Mouse (Mus musculus): ENCODE results near the gene Ppp1r2. TPM values are rescaled to one million over a fixed set of nuclear protein-coding genes. Genes with fewer than 3 reads are reported as not detected.

The Ppp1r2 gene
- total and polyA plus RNA-seq, 3 experiments: 33.8 to 75.4 (median 62.4) TPM

GRCm38 (mm10) chr16:31303276-31303675, 28.2 kb upstream of the Ppp1r2 start:
- H3K4me3 ChIP-seq (replicated peaks in 1 of 3; ENCODE audit: low read depth in 2 of 3, low read length in 2 of 3, poor library complexity in 1 of 3): no peak overlapping the region
- dilution Hi-C loops (cut with MboI; ENCODE audit: extremely low pct_ligation_motif_present, extremely low pct_unique_long_range_greater_than_20kb, low sequenced_read_pairs): no loop called here
- H3K79me2 ChIP-seq (replicated peaks; ENCODE audit: control insufficient read depth, extremely low read depth, insufficient read depth, poor library complexity, severe bottlenecking): no peaks in the 10 kb centered on the region
- H3K27me3 ChIP-seq (replicated peaks): no peaks in the 10 kb centered on the region
- no peaks in the 10 kb centered on the region for H3K36me3 ChIP-seq (replicated peaks in 1 of 2; ENCODE audit: control insufficient read depth in 1 of 2, insufficient read depth in 1 of 2, low read length in 1 of 2)
- no peak for DNase-seq (ENCODE audit: extremely low read depth)
- no peaks in the 10 kb centered on the region for H3K9me3 ChIP-seq (replicated peaks; ENCODE audit: low read length)
- no peak overlapping the region for H3K9ac ChIP-seq (ENCODE audit: insufficient read depth, low read depth)
- peaks cover 2 to 9% of the 10 kb centered on the region in 2 experiments; a peak in 3 of 4 replicates for H3K4me1 ChIP-seq (ENCODE audit: control insufficient read depth in 1 of 2, insufficient read depth in 2 of 2)
- in situ Hi-C loops (cut with MboI; ENCODE audit: low pct_ligation_motif_present, low pct_unique_long_range_greater_than_20kb, low sequenced_read_pairs): no loop called here
- TF ChIP-seq MAFK (IDR thresholded peaks at IDR 0.05; ENCODE audit: insufficient replicate concordance, low read length) (no peak), KAT2A (IDR thresholded peaks at IDR 0.05; ENCODE audit: insufficient replicate concordance, low read length) (no peak), TBP (conservative IDR thresholded peaks at IDR 0.05; ENCODE audit: low read depth, low read length) (no peak)
- H3K4me2 ChIP-seq (ENCODE audit: insufficient read depth, low read depth, poor library complexity, severe bottlenecking): no peak overlapping the region
- no peak overlapping the region for H3K27ac ChIP-seq (ENCODE audit: insufficient read depth, low read depth)

GRCm38 (mm10) chr16:31300883-31301532, 25.9 kb upstream of the Ppp1r2 start:
- dilution Hi-C loops (cut with MboI; ENCODE audit: extremely low pct_ligation_motif_present, extremely low pct_unique_long_range_greater_than_20kb, low sequenced_read_pairs): no loop called here
- Histone ChIP-seq H3K4me2 (ENCODE audit: insufficient read depth, low read depth, poor library complexity, severe bottlenecking) (no peak overlapping the region), H3K4me3 (replicated peaks in 1 of 3; ENCODE audit: low read depth in 2 of 3, low read length in 2 of 3, poor library complexity in 1 of 3) (no peak overlapping the region), H3K27ac (ENCODE audit: insufficient read depth, low read depth) (no peak overlapping the region), H3K9ac (ENCODE audit: insufficient read depth, low read depth) (no peak overlapping the region), H3K9me3 (replicated peaks; ENCODE audit: low read length) (no peaks in the 10 kb centered on the region), H3K36me3 (replicated peaks in 1 of 2; ENCODE audit: control insufficient read depth in 1 of 2, insufficient read depth in 1 of 2, low read length in 1 of 2) (no peaks in the 10 kb centered on the region), H3K79me2 (replicated peaks; ENCODE audit: control insufficient read depth, extremely low read depth, insufficient read depth, poor library complexity, severe bottlenecking) (no peaks in the 10 kb centered on the region), H3K27me3 (replicated peaks) (no peaks in the 10 kb centered on the region), H3K4me1 (ENCODE audit: control insufficient read depth in 1 of 2, insufficient read depth in 2 of 2) (peaks cover 4 to 9% of the 10 kb centered on the region in 2 experiments)
- in situ Hi-C loops (cut with MboI; ENCODE audit: low pct_ligation_motif_present, low pct_unique_long_range_greater_than_20kb, low sequenced_read_pairs): no loop called here
- TF ChIP-seq MXI1 (IDR thresholded peaks at IDR 0.05; ENCODE audit: low read depth, low read length) (no peak), ETS1 (conservative IDR thresholded peaks at IDR 0.05; ENCODE audit: low read depth, low read length) (no peak), PAX5 (IDR thresholded peaks at IDR 0.05; ENCODE audit: low read length) (no peak), POLR2A (IDR thresholded peaks at IDR 0.05; ENCODE audit: low read depth, low read length) (no peak)
- no peak for DNase-seq (ENCODE audit: extremely low read depth)

GRCm38 (mm10) chr16:31300467-31300866, 25.4 kb upstream of the Ppp1r2 start:
- H3K4me3 ChIP-seq (replicated peaks in 1 of 3; ENCODE audit: low read depth in 2 of 3, low read length in 2 of 3, poor library complexity in 1 of 3): no peak overlapping the region
- no peak overlapping the region for H3K27ac ChIP-seq (ENCODE audit: insufficient read depth, low read depth)
- in situ Hi-C loops (cut with MboI; ENCODE audit: low pct_ligation_motif_present, low pct_unique_long_range_greater_than_20kb, low sequenced_read_pairs): no loop called here
- no peaks in the 10 kb centered on the region for H3K36me3 ChIP-seq (replicated peaks in 1 of 2; ENCODE audit: control insufficient read depth in 1 of 2, insufficient read depth in 1 of 2, low read length in 1 of 2)
- TF ChIP-seq RCOR1 (conservative IDR thresholded peaks at IDR 0.05; ENCODE audit: low read depth, low read length): no peak
- TF ChIP-seq POLR2A (IDR thresholded peaks at IDR 0.05; ENCODE audit: low read depth, low read length): no peak
- TF ChIP-seq JUND (conservative IDR thresholded peaks at IDR 0.05; ENCODE audit: low read depth, low read length): no peak
- no peak for TF ChIP-seq PAX5 (IDR thresholded peaks at IDR 0.05; ENCODE audit: low read length)
- TF ChIP-seq CHD2 (IDR thresholded peaks at IDR 0.05; ENCODE audit: low read length): no peak
- no peak for TF ChIP-seq NELFE (IDR thresholded peaks at IDR 0.05; ENCODE audit: low read depth, low read length)
- TF ChIP-seq E2F4 (IDR thresholded peaks at IDR 0.05; ENCODE audit: insufficient replicate concordance, low read depth, low read length): no peak
- H3K4me1 ChIP-seq (ENCODE audit: control insufficient read depth in 1 of 2, insufficient read depth in 2 of 2): peaks cover 4 to 9% of the 10 kb centered on the region in 2 experiments
- no peaks in the 10 kb centered on the region for H3K9me3 ChIP-seq (replicated peaks; ENCODE audit: low read length)
- no peaks in the 10 kb centered on the region for H3K27me3 ChIP-seq (replicated peaks)
- H3K9ac ChIP-seq (ENCODE audit: insufficient read depth, low read depth): no peak overlapping the region
- no peaks in the 10 kb centered on the region for H3K79me2 ChIP-seq (replicated peaks; ENCODE audit: control insufficient read depth, extremely low read depth, insufficient read depth, poor library complexity, severe bottlenecking)
- no peak overlapping the region for H3K4me2 ChIP-seq (ENCODE audit: insufficient read depth, low read depth, poor library complexity, severe bottlenecking)
- DNase-seq (ENCODE audit: extremely low read depth): no peak
- dilution Hi-C loops (cut with MboI; ENCODE audit: extremely low pct_ligation_motif_present, extremely low pct_unique_long_range_greater_than_20kb, low sequenced_read_pairs): no loop called here

All from CH12.LX (cell line).